Mouse (Mus musculus): Measurements from ENCODE around the gene Zfp2.

DNA sequence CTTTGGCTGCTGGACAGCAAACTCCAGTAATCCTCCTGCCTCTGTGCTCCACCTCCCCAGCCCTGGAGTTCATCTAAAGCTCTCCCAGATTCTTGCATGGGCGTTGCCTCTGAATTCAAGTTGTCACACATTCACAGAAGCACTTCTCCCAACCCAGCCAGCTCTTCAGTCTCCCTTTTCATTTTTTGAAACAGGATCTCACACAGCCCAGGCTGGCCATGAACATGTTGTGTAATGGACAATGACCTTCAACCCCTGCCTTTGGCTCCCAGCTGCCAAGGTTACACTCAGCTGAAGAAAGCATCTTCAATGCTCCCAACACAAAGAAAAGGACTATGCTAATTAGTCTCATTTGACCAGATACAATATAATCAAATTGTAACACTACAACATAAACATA, 2.7 kb downstream of the Zfp2 start:
- TF ChIP-seq CTCF (IDR thresholded peaks at IDR 0.05; ENCODE audit: borderline replicate concordance, control insufficient read depth, extremely low read depth, insufficient read depth, low read length, poor library complexity) (no peak), POLR2A (IDR thresholded peaks at IDR 0.05; ENCODE audit: control insufficient read depth, extremely low read depth, insufficient read depth, low read length, poor library complexity) (no peak)
